Mouse (Mus musculus): ENCODE data around the gene Tex2. TPM values are rescaled to one million over a fixed set of nuclear protein-coding genes. Genes with fewer than 3 reads are reported as not detected.
A peak's percentile ranks its signal among the peaks of the same experiment; 100 is the strongest.

Gene Tex2
- polyA plus RNA-seq, 1 experiment from 2014 or later, result 9.2 TPM

GRCm38 (mm10) chr11:106543006-106543405 lies 70.2 kb downstream of the Tex2 start:
- no peak overlapping the region for H3K9ac ChIP-seq
- peaks cover 55% of the 10 kb centered on the region for H3K36me3 ChIP-seq (replicated peaks)
- H3K27me3 ChIP-seq, result no peaks in the 10 kb centered on the region
- peak; percentile 40; the same call in 1 of the 2 replicates for ATAC-seq (ENCODE audit: insufficient read depth)
- no peak overlapping the region for H3K4me2 ChIP-seq
- no peak overlapping the region for H3K4me3 ChIP-seq (replicated peaks)
- H3K27ac ChIP-seq (replicated peaks), result no peak overlapping the region
- H3K9me3 ChIP-seq (replicated peaks), result no peaks in the 10 kb centered on the region
- peaks cover 12% of the 10 kb centered on the region for H3K4me1 ChIP-seq (replicated peaks)
- 74% methylated on average over 13 of the region's 13 CpGs for WGBS (ENCODE audit: insufficient replicate concordance)

- Histone ChIP-seq H3K36me3 (replicated peaks) (peaks cover 52% of the 10 kb centered on the region), H3K4me1 (replicated peaks) (peaks cover 12% of the 10 kb centered on the region), H3K4me2 (no peak overlapping the region), H3K27ac (replicated peaks) (0 out of 2 replicates have a peak overlapping the region, but pooled peaks have one; percentile 3), H3K27me3 (no peaks in the 10 kb centered on the region), H3K9ac (no peak overlapping the region), H3K4me3 (replicated peaks) (no peak overlapping the region), H3K9me3 (replicated peaks) (no peaks in the 10 kb centered on the region)
- no peak for ATAC-seq (ENCODE audit: insufficient read depth)
Measured at GRCm38 (mm10) chr11:106542385-106542784, 70.8 kb downstream of the Tex2 start.

DNA sequence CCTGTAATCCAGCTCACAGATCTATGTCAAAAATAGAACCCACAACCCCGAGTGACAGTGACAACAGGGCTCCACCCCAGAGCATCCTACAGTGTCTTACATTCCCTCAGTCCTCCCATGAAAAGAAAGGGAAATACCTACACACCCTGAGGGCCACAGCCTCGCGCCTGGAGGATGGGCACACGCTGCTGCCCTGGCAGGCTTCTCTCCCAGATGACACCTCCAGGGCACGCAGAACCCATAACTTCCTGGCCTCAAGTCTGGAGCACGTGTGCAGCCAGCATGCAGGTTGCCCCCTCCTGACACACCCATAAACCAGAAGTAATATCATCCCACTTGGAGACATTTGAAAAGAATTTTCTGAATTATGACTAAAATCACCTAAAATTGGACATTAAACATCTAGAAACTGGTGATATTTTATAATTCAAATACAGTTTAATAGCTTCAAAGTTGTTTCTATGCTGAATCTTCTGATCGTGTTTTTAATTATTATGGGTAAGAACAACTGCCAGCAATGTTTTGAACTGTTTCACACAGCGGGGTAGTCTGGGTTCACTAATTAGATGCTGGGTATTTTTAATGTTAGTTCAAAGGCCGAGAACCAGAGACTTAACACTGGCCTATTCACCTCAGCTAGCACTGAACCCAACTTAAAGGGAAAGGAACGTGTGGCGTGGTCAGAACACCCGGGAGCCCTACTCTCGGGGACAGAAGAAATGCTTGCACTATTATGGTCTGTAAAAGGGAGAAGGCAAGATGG lies 72.5 kb downstream of the Tex2 start:
- H3K4me2 ChIP-seq, result no peak overlapping the region
- H3K4me3 ChIP-seq (replicated peaks), result no peak overlapping the region
- WGBS (ENCODE audit: insufficient replicate concordance), result 48% methylated on average over 13 of the region's 13 CpGs
- no peak overlapping the region for H3K27ac ChIP-seq (replicated peaks)
- no peak overlapping the region for H3K9ac ChIP-seq
- H3K4me1 ChIP-seq (replicated peaks), result peaks cover 24% of the 10 kb centered on the region
- peaks cover 35% of the 10 kb centered on the region for H3K36me3 ChIP-seq (replicated peaks)
- H3K9me3 ChIP-seq (replicated peaks), result no peaks in the 10 kb centered on the region
- no peaks in the 10 kb centered on the region for H3K27me3 ChIP-seq
- no peak for ATAC-seq (ENCODE audit: insufficient read depth)

GRCm38 (mm10) chr11:106536253-106536912 lies 76.8 kb downstream of the Tex2 start:
- Histone ChIP-seq H3K9ac (no peak overlapping the region), H3K27me3 (no peaks in the 10 kb centered on the region), H3K9me3 (replicated peaks) (no peaks in the 10 kb centered on the region), H3K27ac (replicated peaks) (peak overlapping the region; percentile 51), H3K4me2 (0 out of 2 replicates have a peak overlapping the region, but pooled peaks have one; percentile 3), H3K4me3 (replicated peaks) (no peak overlapping the region), H3K4me1 (replicated peaks) (peaks cover 34% of the 10 kb centered on the region), H3K36me3 (replicated peaks) (peaks cover 32% of the 10 kb centered on the region)
- WGBS (ENCODE audit: insufficient replicate concordance), result 25% methylated on average over 11 of the region's 11 CpGs
- peak; percentile 64 for ATAC-seq (ENCODE audit: insufficient read depth)

DNA sequence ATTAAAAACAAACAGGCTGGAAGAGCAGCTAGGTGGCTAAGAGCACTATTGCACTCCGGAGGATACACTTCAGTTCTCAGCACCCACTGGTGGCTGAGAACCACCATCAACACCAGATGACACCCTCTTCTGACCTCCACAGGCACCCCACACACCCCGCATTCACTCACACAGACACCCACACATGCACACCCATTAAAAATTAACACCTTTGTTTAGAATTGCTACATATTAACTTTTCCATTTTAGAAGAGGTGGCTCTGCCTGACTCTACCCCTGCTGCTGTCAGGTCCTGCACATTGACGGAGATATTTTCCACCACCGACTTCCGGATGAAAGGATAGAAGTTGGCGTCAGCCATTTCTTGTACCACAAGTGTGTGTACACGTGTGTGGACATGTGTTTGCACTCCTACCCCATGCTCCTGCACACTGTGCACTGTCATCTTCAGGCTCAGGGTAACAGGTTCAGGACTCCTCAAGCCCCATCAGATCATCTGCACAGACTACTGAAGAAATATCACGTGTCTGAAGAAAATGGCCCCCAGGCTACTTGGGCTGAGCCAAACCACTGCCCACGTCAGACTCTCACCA lies 77.5 kb downstream of the Tex2 start:
- no peak for ATAC-seq (ENCODE audit: insufficient read depth)
- Histone ChIP-seq H3K4me2 (no peak overlapping the region), H3K4me3 (replicated peaks) (no peak overlapping the region), H3K27ac (replicated peaks) (no peak overlapping the region), H3K9ac (no peak overlapping the region), H3K4me1 (replicated peaks) (peaks cover 35% of the 10 kb centered on the region), H3K36me3 (replicated peaks) (peaks cover 33% of the 10 kb centered on the region), H3K9me3 (replicated peaks) (no peaks in the 10 kb centered on the region), H3K27me3 (no peaks in the 10 kb centered on the region)
- 57% methylated on average over 9 of the region's 9 CpGs for WGBS (ENCODE audit: insufficient replicate concordance)

DNA sequence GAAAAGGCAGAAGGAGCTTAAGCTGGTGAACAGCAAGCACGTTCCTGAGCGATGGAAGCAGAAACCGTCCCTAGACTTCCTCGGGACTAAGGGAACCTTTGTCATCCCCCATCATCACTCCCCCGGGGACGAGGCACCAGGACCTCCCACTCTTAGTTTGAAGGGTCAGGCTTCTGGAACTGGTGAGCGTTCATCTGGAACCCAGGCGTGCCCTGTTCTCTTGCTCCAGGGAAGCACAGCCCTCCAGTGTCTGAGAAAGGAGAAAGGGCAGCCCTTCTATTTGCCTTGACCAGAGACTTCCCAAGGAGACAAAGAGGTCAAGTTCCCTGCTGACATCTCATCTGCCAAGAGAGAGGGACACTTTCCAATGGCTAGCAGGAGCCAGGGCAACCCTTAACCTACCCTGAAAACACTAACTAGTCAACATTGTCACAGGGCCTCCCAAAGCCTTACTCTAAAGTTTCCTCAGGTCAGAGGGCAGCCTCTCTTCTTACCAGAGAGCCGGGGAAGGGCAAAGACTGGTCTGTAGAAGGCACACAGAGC lies 80.9 kb downstream of the Tex2 start:
- H3K4me1 ChIP-seq (replicated peaks), result peaks cover 42% of the 10 kb centered on the region
- peaks cover 29% of the 10 kb centered on the region for H3K36me3 ChIP-seq (replicated peaks)
- WGBS (ENCODE audit: insufficient replicate concordance), result 74% methylated on average over 9 of the region's 9 CpGs

GRCm38 (mm10) chr11:106529786-106530185 lies 83.4 kb downstream of the Tex2 start:
- Histone ChIP-seq H3K9me3 (replicated peaks) (no peaks in the 10 kb centered on the region), H3K27me3 (no peaks in the 10 kb centered on the region), H3K9ac (no peak overlapping the region), H3K27ac (replicated peaks) (no peak overlapping the region), H3K4me1 (replicated peaks) (peaks cover 26% of the 10 kb centered on the region), H3K36me3 (replicated peaks) (peaks cover 31% of the 10 kb centered on the region), H3K4me2 (no peak overlapping the region), H3K4me3 (replicated peaks) (no peak overlapping the region)
- WGBS (ENCODE audit: insufficient replicate concordance), result 67% methylated on average over 5 of the region's 5 CpGs
- ATAC-seq (ENCODE audit: insufficient read depth), result 0 out of 2 replicates have a peak, but pooled peaks have one; percentile 19

More for the DNA sequence above, 80.9 kb downstream of the Tex2 start:
- no peak overlapping the region for H3K4me2 ChIP-seq
- no peak for ATAC-seq (ENCODE audit: insufficient read depth)
- H3K27me3 ChIP-seq, result no peaks in the 10 kb centered on the region
- H3K9me3 ChIP-seq (replicated peaks), result no peaks in the 10 kb centered on the region
- H3K9ac ChIP-seq, result no peak overlapping the region
- H3K27ac ChIP-seq (replicated peaks), result no peak overlapping the region
- H3K4me3 ChIP-seq (replicated peaks), result no peak overlapping the region

DNA sequence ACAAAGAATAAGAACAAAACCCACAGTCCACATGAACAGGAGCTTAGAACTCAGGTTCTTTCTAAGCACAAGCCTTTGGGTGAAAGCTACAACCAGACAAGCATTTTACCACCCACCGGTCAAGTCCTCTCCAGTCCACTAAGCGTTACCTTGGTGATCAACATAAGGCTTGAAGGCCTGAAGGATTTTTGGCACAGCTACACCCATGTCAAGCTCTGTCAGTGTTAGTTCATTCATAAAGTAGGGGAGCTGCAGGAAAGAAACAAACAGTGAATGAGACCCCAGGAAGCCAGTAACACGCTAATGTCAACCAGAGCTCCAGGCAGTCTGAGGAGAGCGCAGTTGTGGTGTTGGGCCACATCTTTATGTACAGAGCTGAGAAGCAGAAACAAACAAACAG lies 84.1 kb downstream of the Tex2 start:
- 92% methylated on average over 4 of the region's 4 CpGs for WGBS (ENCODE audit: insufficient replicate concordance)
- no peak overlapping the region for H3K4me3 ChIP-seq (replicated peaks)
- H3K36me3 ChIP-seq (replicated peaks), result peaks cover 31% of the 10 kb centered on the region
- no peak overlapping the region for H3K27ac ChIP-seq (replicated peaks)
- no peaks in the 10 kb centered on the region for H3K27me3 ChIP-seq
- ATAC-seq (ENCODE audit: insufficient read depth), result no peak
- no peaks in the 10 kb centered on the region for H3K9me3 ChIP-seq (replicated peaks)
- peaks cover 26% of the 10 kb centered on the region for H3K4me1 ChIP-seq (replicated peaks)
- H3K4me2 ChIP-seq, result no peak overlapping the region
- H3K9ac ChIP-seq, result no peak overlapping the region

DNA sequence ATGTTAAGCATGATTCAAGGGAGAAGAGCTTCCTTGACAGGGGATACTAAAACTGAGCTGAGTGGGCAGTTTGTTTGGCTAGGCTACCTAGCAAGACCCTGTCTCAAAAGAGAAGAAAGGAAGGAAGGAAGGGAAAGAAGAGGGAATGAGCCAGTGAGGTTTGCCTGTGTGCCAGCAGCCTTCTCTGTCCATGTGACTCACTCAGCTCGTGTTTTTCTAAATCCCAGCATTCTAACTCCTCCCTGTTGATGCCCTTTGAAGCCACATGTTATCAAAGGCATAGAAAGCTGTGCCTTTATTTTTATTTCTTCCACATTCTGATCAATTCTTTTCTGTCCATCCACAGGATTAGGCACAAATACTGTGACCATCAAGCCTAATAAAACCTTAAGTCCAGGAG lies 85.3 kb downstream of the Tex2 start:
- no peak overlapping the region for H3K9ac ChIP-seq
- no peak for ATAC-seq (ENCODE audit: insufficient read depth)
- H3K27me3 ChIP-seq, result no peaks in the 10 kb centered on the region
- 26% methylated on average over 1 of the region's 1 CpGs for WGBS (ENCODE audit: insufficient replicate concordance)
- no peak overlapping the region for H3K4me3 ChIP-seq (replicated peaks)
- H3K4me1 ChIP-seq (replicated peaks), result peaks cover 19% of the 10 kb centered on the region
- 0 out of 2 replicates have a peak overlapping the region, but pooled peaks have one; percentile 12 for H3K27ac ChIP-seq (replicated peaks)
- H3K36me3 ChIP-seq (replicated peaks), result peaks cover 25% of the 10 kb centered on the region
- no peaks in the 10 kb centered on the region for H3K9me3 ChIP-seq (replicated peaks)
- H3K4me2 ChIP-seq, result no peak overlapping the region

DNA sequence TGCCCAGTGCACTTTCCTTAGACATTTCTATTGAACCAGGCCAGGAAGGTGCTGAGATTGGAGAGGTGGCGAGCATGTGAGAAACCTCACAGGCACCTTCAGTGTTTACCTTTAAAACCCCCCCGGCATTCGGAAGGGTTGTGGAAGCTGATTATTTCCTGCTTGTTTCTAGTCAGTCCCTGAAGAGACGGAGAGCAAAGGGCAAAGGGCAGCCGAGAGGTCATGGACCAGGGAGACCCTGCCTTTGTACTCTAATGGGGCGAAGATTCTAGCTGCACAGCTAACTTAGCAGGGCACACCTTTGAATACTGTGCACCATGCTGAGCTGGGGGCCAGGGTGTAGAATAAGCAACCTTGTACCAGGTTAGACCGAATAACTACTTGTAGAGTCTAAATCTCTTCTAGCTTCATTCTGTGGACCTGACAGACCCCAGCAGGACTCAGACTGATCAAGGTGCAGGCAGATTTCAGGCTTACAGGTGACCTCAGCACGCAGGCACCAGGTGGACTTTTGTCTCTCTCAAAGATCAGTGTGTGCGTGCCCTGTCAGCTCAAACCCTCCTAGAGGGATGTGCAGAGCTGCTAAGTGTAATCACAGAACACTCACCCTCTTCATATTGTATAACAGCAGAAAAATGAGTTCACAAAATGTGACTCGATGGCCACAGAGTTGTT lies 85.9 kb downstream of the Tex2 start:
- Histone ChIP-seq H3K4me2 (no peak overlapping the region), H3K27ac (replicated peaks) (peak overlapping the region; percentile 43; the same call in 1 of the 2 replicates), H3K36me3 (replicated peaks) (peaks cover 23% of the 10 kb centered on the region), H3K9ac (no peak overlapping the region), H3K9me3 (replicated peaks) (no peaks in the 10 kb centered on the region), H3K4me1 (replicated peaks) (peaks cover 19% of the 10 kb centered on the region), H3K27me3 (no peaks in the 10 kb centered on the region), H3K4me3 (replicated peaks) (no peak overlapping the region)
- 61% methylated on average over 10 of the region's 10 CpGs for WGBS (ENCODE audit: insufficient replicate concordance)
- ATAC-seq (ENCODE audit: insufficient read depth), result peak; percentile 40; the same call in 1 of the 2 replicates

All from liver, embryonic 15.5 days (tissue).